Mouse (Mus musculus): ENCODE data around the gene Agk. TPM values are rescaled to one million over a fixed set of nuclear protein-coding genes. Genes with fewer than 3 reads are reported as not detected.

The Agk gene
- polyA plus RNA-seq, 1 experiment, result 40.8 TPM

DNA sequence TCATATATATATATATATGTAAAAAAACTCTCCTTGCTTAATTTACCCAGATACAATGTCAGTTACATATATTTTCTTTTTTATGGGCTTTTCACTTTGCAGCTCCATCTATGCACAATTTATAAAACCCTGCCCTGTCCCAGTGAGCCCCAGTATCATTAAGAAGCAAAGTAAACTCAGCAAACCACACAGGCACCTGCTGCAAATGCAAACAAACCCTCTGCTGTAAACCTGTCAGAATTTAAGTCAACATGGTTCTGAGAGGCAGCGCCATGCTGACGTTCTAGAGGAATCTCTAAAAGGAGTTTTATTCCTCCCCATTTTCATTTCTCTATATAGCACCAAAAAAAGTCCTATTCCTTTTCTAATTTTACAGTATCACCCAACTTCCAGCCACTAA is 77.1 kb downstream of the Agk start:
- Histone ChIP-seq H3K4me3 (ENCODE audit: insufficient read depth, low read length) (no peak overlapping the region), H3K4me1 (ENCODE audit: control insufficient read depth, insufficient read depth, low read length) (peaks cover 4% of the 10 kb centered on the region), H3K27ac (ENCODE audit: insufficient read depth, low read length) (no peak overlapping the region)
- TF ChIP-seq POLR2A (IDR thresholded peaks at IDR 0.05; ENCODE audit: extremely low read depth, insufficient read depth, low read length) (no peak), CTCF (IDR thresholded peaks at IDR 0.05; ENCODE audit: extremely low read depth, insufficient read depth, low read length) (no peak)

GRCm38 (mm10) chr6:40403640-40404285 is 78.8 kb downstream of the Agk start:
- peaks cover 4% of the 10 kb centered on the region for H3K4me1 ChIP-seq (ENCODE audit: control insufficient read depth, insufficient read depth, low read length)
- TF ChIP-seq POLR2A (IDR thresholded peaks at IDR 0.05; ENCODE audit: extremely low read depth, insufficient read depth, low read length) (no peak), CTCF (IDR thresholded peaks at IDR 0.05; ENCODE audit: extremely low read depth, insufficient read depth, low read length) (no peak)
- H3K27ac ChIP-seq (ENCODE audit: insufficient read depth, low read length), result no peak overlapping the region
- H3K4me3 ChIP-seq (ENCODE audit: insufficient read depth, low read length), result no peak overlapping the region

DNA sequence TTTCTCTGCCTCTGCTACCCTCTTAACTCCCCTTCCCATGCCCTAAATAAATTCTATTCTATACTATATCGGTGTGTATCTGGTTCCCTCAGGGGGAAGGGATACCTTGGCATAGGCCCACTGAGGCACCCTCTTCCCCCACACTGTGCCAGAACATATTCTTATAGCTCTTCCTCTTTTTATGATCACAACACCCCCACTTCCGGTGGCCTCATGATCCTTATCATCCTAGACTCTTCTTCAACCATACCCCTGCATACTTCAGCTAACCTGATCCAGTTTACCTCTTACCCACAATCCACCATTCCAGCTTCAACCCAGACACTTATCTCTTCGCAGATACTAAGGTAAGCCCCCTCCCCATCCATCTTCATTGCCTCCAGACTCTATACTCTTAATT is 86.1 kb downstream of the Agk start:
- TF ChIP-seq POLR2A (IDR thresholded peaks at IDR 0.05; ENCODE audit: extremely low read depth, insufficient read depth, low read length) (no peak), CTCF (IDR thresholded peaks at IDR 0.05; ENCODE audit: extremely low read depth, insufficient read depth, low read length) (no peak)
- Histone ChIP-seq H3K4me1 (ENCODE audit: control insufficient read depth, insufficient read depth, low read length) (no peaks in the 10 kb centered on the region), H3K4me3 (ENCODE audit: insufficient read depth, low read length) (no peak overlapping the region), H3K27ac (ENCODE audit: insufficient read depth, low read length) (no peak overlapping the region)

DNA sequence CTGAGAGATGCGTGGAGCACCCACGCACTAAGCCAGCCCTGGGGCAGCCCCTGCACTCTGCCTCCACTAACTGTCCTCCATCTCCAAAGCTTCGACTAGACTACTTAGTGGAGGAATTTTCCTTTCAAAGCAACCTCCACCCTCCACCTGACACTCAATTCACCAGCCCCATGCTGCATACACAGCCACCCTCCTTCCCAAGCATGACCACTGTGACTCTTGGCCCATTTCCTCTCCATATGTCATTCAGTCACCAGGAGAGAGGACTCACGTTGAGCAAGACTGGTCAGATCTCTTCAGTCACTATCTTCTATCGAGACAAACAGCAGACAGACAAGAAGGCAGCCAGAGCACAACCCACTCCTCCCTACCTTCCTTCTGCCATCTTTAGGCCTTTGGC is 88.1 kb downstream of the Agk start:
- TF ChIP-seq POLR2A (IDR thresholded peaks at IDR 0.05; ENCODE audit: extremely low read depth, insufficient read depth, low read length) (no peak), CTCF (IDR thresholded peaks at IDR 0.05; ENCODE audit: extremely low read depth, insufficient read depth, low read length) (no peak)
- Histone ChIP-seq H3K27ac (ENCODE audit: insufficient read depth, low read length) (no peak overlapping the region), H3K4me1 (ENCODE audit: control insufficient read depth, insufficient read depth, low read length) (no peaks in the 10 kb centered on the region), H3K4me3 (ENCODE audit: insufficient read depth, low read length) (no peak overlapping the region)

DNA sequence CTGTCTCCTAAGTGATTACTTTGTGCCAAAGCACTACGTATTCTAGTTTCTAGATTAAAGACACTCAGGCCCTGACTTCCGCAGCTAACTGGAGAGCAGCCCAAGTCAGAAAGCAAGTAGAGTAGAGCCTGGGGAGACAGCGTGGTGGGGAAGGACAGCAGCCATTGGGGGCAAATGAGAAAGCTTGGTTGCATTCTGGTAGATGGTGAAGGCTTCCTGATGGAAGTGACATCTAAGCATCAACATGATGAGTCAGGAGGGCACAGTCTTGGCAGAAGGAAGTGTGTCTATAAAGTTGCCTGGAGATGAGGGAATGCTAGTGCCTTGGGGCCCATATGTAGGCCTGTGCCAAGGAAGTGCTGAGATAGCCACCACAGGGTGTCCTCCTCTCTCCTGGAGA is 88.6 kb downstream of the Agk start:
- no peak overlapping the region for H3K4me3 ChIP-seq (ENCODE audit: insufficient read depth, low read length)
- H3K4me1 ChIP-seq (ENCODE audit: control insufficient read depth, insufficient read depth, low read length), result no peaks in the 10 kb centered on the region
- no peak overlapping the region for H3K27ac ChIP-seq (ENCODE audit: insufficient read depth, low read length)
- no peak for TF ChIP-seq CTCF (IDR thresholded peaks at IDR 0.05; ENCODE audit: extremely low read depth, insufficient read depth, low read length)
- TF ChIP-seq POLR2A (IDR thresholded peaks at IDR 0.05; ENCODE audit: extremely low read depth, insufficient read depth, low read length), result no peak

- H3K4me1 ChIP-seq (ENCODE audit: control insufficient read depth, insufficient read depth, low read length), result no peaks in the 10 kb centered on the region
- TF ChIP-seq POLR2A (IDR thresholded peaks at IDR 0.05; ENCODE audit: extremely low read depth, insufficient read depth, low read length) (no peak), CTCF (IDR thresholded peaks at IDR 0.05; ENCODE audit: extremely low read depth, insufficient read depth, low read length) (no peak)
- H3K4me3 ChIP-seq (ENCODE audit: insufficient read depth, low read length), result no peak overlapping the region
- H3K27ac ChIP-seq (ENCODE audit: insufficient read depth, low read length), result no peak overlapping the region
Observed at GRCm38 (mm10) chr6:40415799-40416198, 90.8 kb downstream of the Agk start.

DNA sequence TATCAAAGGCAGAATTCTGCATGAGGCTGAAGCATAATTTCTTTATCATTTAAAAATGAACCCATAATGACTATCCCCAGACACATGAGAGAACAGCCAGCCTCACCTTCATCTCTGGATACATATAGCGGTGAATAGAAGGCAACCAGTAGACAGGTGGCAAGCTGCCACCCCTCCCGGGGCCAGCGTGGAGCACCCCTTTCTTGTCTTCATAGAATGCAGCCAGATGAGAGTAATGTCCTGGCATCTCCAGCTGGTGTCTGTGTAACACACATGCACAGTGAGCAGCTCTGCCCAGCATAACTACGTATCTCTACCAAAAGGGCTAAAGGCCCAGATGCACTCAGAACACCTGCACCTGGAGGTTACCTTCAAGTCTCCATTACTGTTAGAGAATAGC is 93.4 kb downstream of the Agk start:
- TF ChIP-seq POLR2A (IDR thresholded peaks at IDR 0.05; ENCODE audit: extremely low read depth, insufficient read depth, low read length) (no peak), CTCF (IDR thresholded peaks at IDR 0.05; ENCODE audit: extremely low read depth, insufficient read depth, low read length) (no peak)
- Histone ChIP-seq H3K27ac (ENCODE audit: insufficient read depth, low read length) (no peak overlapping the region), H3K4me1 (ENCODE audit: control insufficient read depth, insufficient read depth, low read length) (peaks cover 3% of the 10 kb centered on the region; the same call in 1 of the 2 replicates), H3K4me3 (ENCODE audit: insufficient read depth, low read length) (no peak overlapping the region)

- peaks cover 5% of the 10 kb centered on the region; the same call in 1 of the 2 replicates for H3K4me1 ChIP-seq (ENCODE audit: control insufficient read depth, insufficient read depth, low read length)
- TF ChIP-seq CTCF (IDR thresholded peaks at IDR 0.05; ENCODE audit: extremely low read depth, insufficient read depth, low read length) (no peak), POLR2A (IDR thresholded peaks at IDR 0.05; ENCODE audit: extremely low read depth, insufficient read depth, low read length) (no peak)
- H3K4me3 ChIP-seq (ENCODE audit: insufficient read depth, low read length), result no peak overlapping the region
- H3K27ac ChIP-seq (ENCODE audit: insufficient read depth, low read length), result no peak overlapping the region
Observed at GRCm38 (mm10) chr6:40421099-40421498, 96.1 kb downstream of the Agk start.

- no peak overlapping the region for H3K4me3 ChIP-seq (ENCODE audit: insufficient read depth, low read length)
- peaks cover 5% of the 10 kb centered on the region; the same call in 1 of the 2 replicates for H3K4me1 ChIP-seq (ENCODE audit: control insufficient read depth, insufficient read depth, low read length)
- no peak overlapping the region for H3K27ac ChIP-seq (ENCODE audit: insufficient read depth, low read length)
- no peak for TF ChIP-seq POLR2A (IDR thresholded peaks at IDR 0.05; ENCODE audit: extremely low read depth, insufficient read depth, low read length)
- no peak for TF ChIP-seq CTCF (IDR thresholded peaks at IDR 0.05; ENCODE audit: extremely low read depth, insufficient read depth, low read length)
Observed at GRCm38 (mm10) chr6:40423013-40423412, 98.0 kb downstream of the Agk start.

DNA sequence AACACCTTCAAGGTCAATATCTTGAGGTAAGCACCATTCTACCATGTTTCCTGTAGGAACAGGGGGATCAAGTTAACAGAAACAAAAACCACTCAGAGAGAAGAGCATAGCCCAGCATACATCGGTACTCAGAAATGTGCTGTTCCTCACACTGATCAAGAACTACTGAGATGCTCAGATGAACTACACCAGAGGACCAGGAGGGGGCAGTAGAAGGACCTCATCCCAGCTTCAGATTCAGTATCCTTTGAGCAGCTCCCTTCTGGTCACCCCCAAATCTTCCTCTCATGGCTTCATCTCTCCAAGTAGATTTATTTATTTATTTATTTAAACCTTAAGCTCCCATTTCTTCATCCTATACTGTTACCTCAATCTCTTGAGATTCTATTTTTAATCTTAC is 98.8 kb downstream of the Agk start:
- TF ChIP-seq CTCF (IDR thresholded peaks at IDR 0.05; ENCODE audit: extremely low read depth, insufficient read depth, low read length) (peak; percentile 54), POLR2A (IDR thresholded peaks at IDR 0.05; ENCODE audit: extremely low read depth, insufficient read depth, low read length) (no peak)
- Histone ChIP-seq H3K4me1 (ENCODE audit: control insufficient read depth, insufficient read depth, low read length) (peaks cover 8% of the 10 kb centered on the region), H3K27ac (ENCODE audit: insufficient read depth, low read length) (no peak overlapping the region), H3K4me3 (ENCODE audit: insufficient read depth, low read length) (no peak overlapping the region)

All from cortical plate, adult 2 months (tissue).